Mouse (Mus musculus) neural tube, embryonic 11.5 days (tissue): ENCODE results near the gene Rdh9. TPM values are rescaled to one million over a fixed set of nuclear protein-coding genes. Genes with fewer than 3 reads are reported as not detected.
"Not testable (repeated sequence)": the region's sequence is repeated elsewhere in the genome, so short reads cannot be mapped to it uniquely, and the experiment has no call there.

Experiments
- ATAC-seq: fragments of 200-750 bp; cut with Nextera tagmentation; 2 replicates; pipeline ENCODE4 v1.8.0; 2017; ENCODE audit warnings: moderate number of reproducible peaks, mild to moderate bottlenecking, moderate TSS enrichment, moderate library complexity; ENCODE audit not compliant: insufficient read depth, low FRiP score, low TSS enrichment
- DNase-seq: peaks from one replicate; pipeline ENCODE4 v3.0.0-alpha.2; 2015; ENCODE audit warnings: low spot score
- H3K27ac ChIP-seq: fragments of 300-500 bp; sonication (generic); 2 replicates; pipeline ENCODE4 v1.5.1; 2014; ENCODE audit warnings: low read depth, mild to moderate bottlenecking, low read length
- H3K27me3 ChIP-seq: fragments of 300-500 bp; sonication (generic); 2 replicates; pipeline ENCODE4 v1.6.1; 2014; ENCODE audit warnings: mild to moderate bottlenecking, low read length, mixed read lengths; ENCODE audit not compliant: control insufficient read depth, insufficient read depth
- H3K36me3 ChIP-seq: fragments of 300-500 bp; sonication (generic); 2 replicates; pipeline ENCODE4 v1.6.1; 2014; ENCODE audit warnings: mild to moderate bottlenecking, low read length, moderate library complexity, mixed read lengths; ENCODE audit not compliant: control insufficient read depth, insufficient read depth
- H3K4me1 ChIP-seq: fragments of 300-500 bp; sonication (generic); 2 replicates; pipeline ENCODE4 v1.6.1; 2014; ENCODE audit warnings: low read length, mixed read lengths; ENCODE audit not compliant: control insufficient read depth, insufficient read depth
- H3K4me2 ChIP-seq: fragments of 300-500 bp; sonication (generic); 2 replicates; pipeline ENCODE4 v1.6.1; 2014; ENCODE audit warnings: low read depth, mild to moderate bottlenecking, moderate library complexity
- H3K4me3 ChIP-seq: fragments of 300-500 bp; sonication (generic); 2 replicates; pipeline ENCODE4 v1.5.1; 2014; ENCODE audit warnings: low read depth, low read length
- H3K9ac ChIP-seq: fragments of 300-500 bp; sonication (generic); 2 replicates; pipeline ENCODE4 v1.6.1; 2014; ENCODE audit warnings: mild to moderate bottlenecking, low read length
- H3K9me3 ChIP-seq: fragments of 300-500 bp; sonication (generic); 2 replicates; pipeline ENCODE4 v1.6.1; 2016; ENCODE audit warnings: low read length; ENCODE audit not compliant: control insufficient read depth
- WGBS: fragments of 180-500 bp; shearing (Covaris S2); extraction: QIAGEN DNeasy Blood & Tissue Kit; methylation state at CpG from one replicate; pipeline ENCODE4 v1.1.7; 2014; 5-methylcytosine and 5-hydroxymethylcytosine counted together
- polyA plus RNA-seq: library from polyadenylated mRNA; unstranded; fragments of >200 nt; fragmentation: Nextera tagmentation; extraction: Ambion mirVana; gene quantifications from 2 replicates; pipeline ENCODE4 v1.2.1, GENCODE M21; 2014

The Rdh9 gene
- polyA plus RNA-seq, 1 experiment from 2014 or later: not detected

GRCm38 (mm10) chr10:127751548-127751947 is 24.6 kb upstream of the Rdh9 start, which contains the start of gene Gpr182:
Gene Gpr182 (minus strand): TSS chr10:127751732.
- no peak within 1 kb of the TSS for H3K9ac ChIP-seq
- WGBS: 61% methylated on average over 8 of the region's 8 CpGs
- DNase-seq: no peak
- ATAC-seq: no peak
- H3K4me2 ChIP-seq: no peak within 1 kb of the TSS
- H3K4me1 ChIP-seq: peaks cover 13% of the 10 kb centered on the region
- no peaks in the 10 kb centered on the region for H3K27me3 ChIP-seq
- no peaks in the 10 kb centered on the region for H3K9me3 ChIP-seq
- no peak within 1 kb of the TSS for H3K4me3 ChIP-seq
- no peak within 1 kb of the TSS for H3K27ac ChIP-seq
- H3K36me3 ChIP-seq: peaks cover 2% of the 10 kb centered on the region

DNA sequence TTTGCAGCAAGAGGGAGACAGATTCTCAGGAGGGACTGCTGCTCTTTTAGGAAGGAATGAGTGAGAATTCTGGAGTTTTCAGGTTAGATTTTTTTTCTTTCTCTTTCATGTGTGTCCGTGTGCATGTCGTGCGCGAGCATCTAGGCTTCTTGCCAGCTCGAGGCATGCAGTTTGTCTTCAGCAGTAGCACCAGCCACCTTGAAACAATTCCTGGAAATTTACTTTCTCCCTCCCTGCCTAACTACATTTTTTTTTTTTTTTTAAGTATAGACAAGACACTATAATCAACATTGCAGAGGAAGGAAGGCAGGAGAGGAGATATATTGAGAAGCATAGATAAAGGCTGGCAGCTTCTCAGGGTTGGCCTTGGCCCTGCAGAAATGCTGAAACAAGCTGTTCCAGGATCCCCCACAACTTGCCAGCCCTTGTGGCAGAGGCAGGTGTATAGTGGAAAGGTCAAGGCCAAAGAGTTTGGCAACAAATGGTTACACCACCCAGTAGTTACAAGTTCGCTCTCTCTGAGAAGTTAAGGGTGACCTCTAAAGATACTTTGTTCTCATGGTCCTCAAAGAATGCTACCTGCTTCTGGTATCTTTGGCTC is 21.5 kb upstream of the Rdh9 start:
- Histone ChIP-seq H3K4me3 (no peak overlapping the region), H3K9me3 (no peaks in the 10 kb centered on the region), H3K27ac (no peak overlapping the region), H3K4me1 (peaks cover 2% of the 10 kb centered on the region), H3K36me3 (no peaks in the 10 kb centered on the region), H3K9ac (no peak overlapping the region), H3K27me3 (no peaks in the 10 kb centered on the region), H3K4me2 (no peak overlapping the region)
- ATAC-seq: no peak
- no peak for DNase-seq
- WGBS: 86% methylated on average over 6 of the region's 6 CpGs

DNA sequence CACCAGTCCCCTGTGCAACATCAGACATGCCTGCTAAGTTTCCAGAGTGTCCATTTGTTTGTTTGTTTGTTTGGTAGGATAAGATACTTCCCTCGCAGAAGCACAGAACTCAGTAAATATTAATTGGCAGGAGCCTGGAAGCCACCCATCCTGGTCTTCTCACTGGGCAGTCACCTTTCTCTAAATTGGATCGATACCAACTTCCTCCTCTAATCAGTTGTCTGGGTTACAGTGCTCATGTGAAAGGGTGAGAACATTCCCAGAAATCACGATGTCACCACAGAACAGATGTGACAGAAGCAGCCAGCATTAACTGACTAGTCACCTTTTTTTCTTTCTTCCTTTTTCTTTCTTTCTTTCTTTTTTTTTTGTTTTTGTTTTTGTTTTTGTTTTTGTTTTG is 20.9 kb upstream of the Rdh9 start:
- DNase-seq (no peak), ATAC-seq (no peak)
- no peak overlapping the region for H3K27ac ChIP-seq
- no peak overlapping the region for H3K9ac ChIP-seq
- no peaks in the 10 kb centered on the region for H3K4me1 ChIP-seq
- H3K4me2 ChIP-seq: no peak overlapping the region
- no peaks in the 10 kb centered on the region for H3K27me3 ChIP-seq
- WGBS: 84% methylated on average over 3 of the region's 3 CpGs
- H3K9me3 ChIP-seq: no peaks in the 10 kb centered on the region
- no peak overlapping the region for H3K4me3 ChIP-seq
- no peaks in the 10 kb centered on the region for H3K36me3 ChIP-seq

DNA sequence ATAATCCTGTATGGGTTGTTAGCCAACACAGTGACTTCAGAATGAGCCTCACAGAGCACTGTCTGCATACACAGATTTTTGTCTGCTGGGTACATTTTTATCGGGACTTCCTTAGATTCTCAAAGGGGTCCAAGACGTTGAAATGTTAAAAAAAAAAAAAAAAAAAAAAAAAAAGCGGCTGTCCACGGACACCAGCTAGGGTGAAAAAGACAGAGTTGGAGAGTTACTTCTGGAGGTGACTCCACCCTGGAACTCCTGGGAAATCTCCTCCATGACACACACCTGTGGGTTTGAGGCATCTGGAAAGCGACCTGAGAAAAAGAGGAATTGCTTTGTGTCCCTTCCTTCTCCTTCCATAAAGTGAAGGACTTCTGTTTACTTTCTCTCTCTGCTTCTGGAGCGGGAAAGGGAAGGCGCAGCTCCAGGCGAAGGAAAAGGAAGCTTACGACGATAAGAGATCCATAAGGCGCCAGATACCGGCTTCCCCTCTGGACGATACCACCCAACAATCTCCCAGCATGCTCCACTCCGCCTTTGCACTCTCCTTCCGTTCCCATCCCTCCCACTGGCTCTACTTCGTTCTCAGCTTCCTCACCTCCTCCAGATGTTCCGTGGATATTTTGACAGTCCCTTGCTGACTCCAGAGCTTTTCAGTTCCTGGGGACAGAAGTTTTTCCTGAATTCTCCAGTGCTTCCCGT is 20.3 kb upstream of the Rdh9 start:
- H3K9ac ChIP-seq: no peak overlapping the region
- no peaks in the 10 kb centered on the region for H3K9me3 ChIP-seq
- no peaks in the 10 kb centered on the region for H3K4me1 ChIP-seq
- ATAC-seq (no peak), DNase-seq (no peak)
- H3K4me3 ChIP-seq: no peak overlapping the region
- H3K27ac ChIP-seq: no peak overlapping the region
- H3K36me3 ChIP-seq: no peaks in the 10 kb centered on the region
- H3K27me3 ChIP-seq: no peaks in the 10 kb centered on the region
- 52% methylated on average over 18 of the region's 18 CpGs for WGBS
- H3K4me2 ChIP-seq: no peak overlapping the region

DNA sequence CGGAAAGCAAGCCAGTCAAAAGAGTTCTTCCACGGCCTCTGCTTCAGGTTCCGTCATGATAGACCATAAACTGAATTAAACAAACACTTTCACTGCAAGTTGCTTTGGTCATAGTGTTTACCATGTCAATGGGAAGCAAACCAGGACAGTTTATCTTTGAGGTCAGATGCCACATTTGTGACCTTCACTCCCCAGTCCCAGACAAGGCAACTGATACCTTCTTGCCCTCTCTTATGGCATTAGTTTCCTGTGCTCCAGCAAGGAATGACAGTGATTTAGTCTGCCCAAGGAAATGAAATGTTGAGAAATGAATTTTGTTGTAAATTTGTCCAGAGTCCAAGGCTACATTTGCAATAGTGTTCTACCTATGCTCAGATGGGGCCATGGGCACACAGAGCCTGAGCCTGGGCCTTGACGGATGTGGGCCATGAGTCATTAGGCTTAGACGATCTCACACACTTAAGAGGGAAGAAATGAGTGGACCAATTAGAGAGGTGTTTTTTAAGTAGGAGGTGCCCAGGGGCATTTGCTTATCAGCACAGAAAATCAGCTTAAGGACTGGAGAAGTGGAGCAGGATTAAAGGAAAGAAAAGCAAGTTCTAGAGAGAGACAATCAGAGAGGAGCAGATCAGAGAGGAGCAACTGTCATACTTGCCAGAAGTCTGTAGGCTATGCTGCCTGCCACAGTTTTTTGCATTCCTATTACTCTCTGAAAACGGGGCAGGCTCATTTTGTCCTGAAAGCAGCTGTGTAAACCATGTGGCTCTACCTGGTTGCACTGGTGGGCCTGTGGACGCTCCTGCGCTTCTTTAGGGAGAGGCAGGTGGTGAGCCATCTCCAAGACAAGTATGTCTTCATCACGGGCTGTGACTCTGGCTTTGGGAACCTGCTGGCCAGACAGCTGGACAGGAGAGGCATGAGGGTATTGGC is 16.7 kb upstream of the Rdh9 start, which contains the start of the genes Rdh1 and Rdh16f1:
Rdh1 (plus strand) TSS at position 541 of the 930 bp plus-strand sequence.
Rdh16f1 (plus strand) TSS at position 607 of the 930 bp plus-strand sequence.
- Histone ChIP-seq H3K4me1 (no peaks in the 10 kb centered on the region), H3K4me3 (no peak within 1 kb of the TSS), H3K9me3 (no peaks in the 10 kb centered on the region), H3K4me2 (no peak within 1 kb of the TSS), H3K27ac (no peak within 1 kb of the TSS), H3K9ac (no peak within 1 kb of the TSS), H3K27me3 (no peaks in the 10 kb centered on the region), H3K36me3 (no peaks in the 10 kb centered on the region)
- DNase-seq (no peak), ATAC-seq (no peak)
- 81% methylated on average over 9 of the region's 9 CpGs for WGBS

- WGBS: 87% methylated on average over 10 of the region's 10 CpGs
- not testable (repeated sequence) for H3K36me3 ChIP-seq, H3K27ac ChIP-seq, H3K4me2 ChIP-seq, H3K9me3 ChIP-seq, H3K27me3 ChIP-seq, DNase-seq, H3K4me1 ChIP-seq, H3K9ac ChIP-seq, ATAC-seq, H3K4me3 ChIP-seq
Observed at GRCm38 (mm10) chr10:127762926-127763325, 13.3 kb upstream of the Rdh9 start.

DNA sequence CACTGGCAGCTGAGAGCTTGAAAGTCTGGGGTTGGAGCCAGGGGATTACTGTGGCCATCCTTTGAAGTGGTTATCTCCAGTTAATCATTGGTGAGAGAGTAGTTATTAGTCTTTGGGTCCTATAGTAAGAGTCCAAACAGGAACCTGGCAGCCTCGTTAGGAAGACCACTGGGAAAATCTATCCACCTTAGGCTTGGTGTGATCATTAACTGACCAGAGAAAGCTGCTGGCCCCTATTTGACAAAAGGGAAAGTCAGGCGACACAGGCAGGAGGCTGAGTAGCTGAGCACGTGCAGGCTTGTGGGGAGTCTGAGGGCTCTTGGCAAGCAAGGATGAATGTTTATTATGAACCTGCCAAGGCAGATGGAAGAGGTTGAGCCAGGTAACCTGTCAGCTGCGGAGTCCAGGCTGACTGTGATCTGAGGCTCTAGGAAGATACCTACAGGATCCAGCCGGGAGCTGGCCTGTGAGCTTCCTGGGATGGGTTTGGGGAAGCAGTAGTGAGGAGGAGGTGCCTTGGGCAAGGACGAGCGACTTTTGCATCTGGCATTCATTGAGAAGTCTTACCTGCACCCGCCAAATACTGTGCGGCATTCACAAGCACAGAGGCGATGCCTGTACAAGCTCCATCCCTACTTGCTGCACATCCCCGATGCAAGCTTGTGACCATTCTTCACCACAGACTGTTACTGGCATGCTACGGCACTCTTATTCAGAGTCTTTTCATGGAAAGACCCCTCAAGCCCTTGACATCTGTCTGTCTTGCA is 12.1 kb upstream of the Rdh9 start:
- H3K27me3 ChIP-seq: no peaks in the 10 kb centered on the region
- no peak overlapping the region for H3K9ac ChIP-seq
- no peak overlapping the region for H3K27ac ChIP-seq
- no peaks in the 10 kb centered on the region for H3K4me1 ChIP-seq
- ATAC-seq (no peak), DNase-seq (no peak)
- H3K4me3 ChIP-seq: no peak overlapping the region
- H3K4me2 ChIP-seq: no peak overlapping the region
- 66% methylated on average over 12 of the region's 12 CpGs for WGBS
- no peaks in the 10 kb centered on the region for H3K9me3 ChIP-seq
- no peaks in the 10 kb centered on the region for H3K36me3 ChIP-seq

- H3K27me3 ChIP-seq: no peaks in the 10 kb centered on the region
- no peak overlapping the region for H3K9ac ChIP-seq
- H3K9me3 ChIP-seq: no peaks in the 10 kb centered on the region
- no peak overlapping the region for H3K4me3 ChIP-seq
- ATAC-seq: no peak
- no peak for DNase-seq
- no peaks in the 10 kb centered on the region for H3K4me1 ChIP-seq
- H3K36me3 ChIP-seq: no peaks in the 10 kb centered on the region
- H3K27ac ChIP-seq: no peak overlapping the region
- H3K4me2 ChIP-seq: no peak overlapping the region
- 87% methylated on average over 1 of the region's 1 CpGs for WGBS
Observed at GRCm38 (mm10) chr10:127766564-127766963, 9.6 kb upstream of the Rdh9 start.
